Mouse (Mus musculus) olfactory bulb, adult 2 months (tissue): Measurements from ENCODE around the gene Slc7a8.

Experiments
- CTCF ChIP-seq: fragments of 200-500 bp; IDR thresholded peaks from 2 replicates; pipeline ENCODE4 v1.5.1; 2012; ENCODE audit warnings: low read depth, mild to moderate bottlenecking, low read length, moderate library complexity; ENCODE audit not compliant: insufficient read depth
- POLR2A ChIP-seq: fragments of 200-500 bp; IDR thresholded peaks from 2 replicates; pipeline ENCODE4 v1.6.1; 2012; ENCODE audit warnings: mild to moderate bottlenecking, low read depth, low read length, moderate library complexity; ENCODE audit not compliant: insufficient read depth

DNA sequence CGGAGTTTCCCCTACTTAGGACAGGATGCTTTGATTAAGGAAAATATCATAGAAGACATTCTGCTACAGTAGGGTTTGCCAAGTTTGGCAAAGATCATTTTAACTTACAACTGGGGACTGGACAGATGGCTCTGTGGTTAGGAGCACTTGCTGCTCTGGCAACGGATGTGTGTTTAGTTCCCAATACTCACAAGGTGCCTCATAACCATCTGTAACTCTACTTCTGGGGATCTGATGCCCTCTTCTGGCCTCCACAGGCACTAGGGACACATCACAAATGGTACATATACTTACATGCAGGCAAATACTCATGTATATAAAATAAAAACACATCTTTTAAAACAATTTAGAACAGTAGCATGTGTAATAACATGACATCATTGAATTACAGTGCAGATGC is 36.0 kb upstream of the Slc7a8 start:
- TF ChIP-seq CTCF (no peak), POLR2A (no peak)
